Mouse (Mus musculus): ENCODE measurements around the gene Magi2.

Magi2 gene

DNA sequence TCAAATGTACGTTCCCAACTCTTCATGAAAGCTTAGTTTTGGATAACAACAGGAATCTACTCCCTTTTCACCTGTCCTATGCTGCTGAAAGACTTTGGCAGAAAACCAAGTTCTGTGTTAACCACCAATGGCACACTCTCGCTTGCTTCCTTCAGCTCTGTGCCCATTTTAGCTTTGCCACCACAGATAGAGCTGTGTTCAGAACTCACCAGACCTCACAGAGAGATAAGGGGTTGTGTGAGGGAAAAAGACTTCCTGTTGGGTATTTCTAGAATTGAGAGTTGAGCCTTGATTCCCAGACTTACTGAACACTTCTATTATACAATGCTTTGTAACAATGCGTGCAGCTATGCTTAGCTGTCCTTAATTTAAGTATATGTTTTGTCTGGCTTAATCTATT is 705.3 kb downstream of the Magi2 start:
- DNase-seq (ENCODE audit: low read depth, low spot score): no peak

DNA sequence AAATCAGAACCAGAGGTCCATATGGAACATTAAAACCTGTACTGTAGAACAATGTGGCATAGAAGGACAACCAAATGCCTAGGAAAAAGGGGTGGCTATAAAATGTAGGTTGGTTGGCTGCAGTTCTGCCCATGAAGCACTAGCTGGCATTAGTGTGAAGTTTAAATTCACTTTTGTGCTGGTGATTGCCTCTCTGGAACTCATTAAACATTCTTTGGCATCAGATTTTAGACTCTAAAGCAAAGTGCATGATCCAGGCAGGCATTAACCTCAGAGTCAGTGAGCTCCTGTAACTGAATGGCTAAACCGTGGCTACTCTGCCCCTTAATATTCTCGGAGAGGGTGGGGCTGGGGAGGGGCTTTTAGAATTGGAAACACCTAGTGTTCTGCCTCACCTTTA is 706.4 kb downstream of the Magi2 start:
- DNase-seq (ENCODE audit: low read depth, low spot score): no peak

DNA sequence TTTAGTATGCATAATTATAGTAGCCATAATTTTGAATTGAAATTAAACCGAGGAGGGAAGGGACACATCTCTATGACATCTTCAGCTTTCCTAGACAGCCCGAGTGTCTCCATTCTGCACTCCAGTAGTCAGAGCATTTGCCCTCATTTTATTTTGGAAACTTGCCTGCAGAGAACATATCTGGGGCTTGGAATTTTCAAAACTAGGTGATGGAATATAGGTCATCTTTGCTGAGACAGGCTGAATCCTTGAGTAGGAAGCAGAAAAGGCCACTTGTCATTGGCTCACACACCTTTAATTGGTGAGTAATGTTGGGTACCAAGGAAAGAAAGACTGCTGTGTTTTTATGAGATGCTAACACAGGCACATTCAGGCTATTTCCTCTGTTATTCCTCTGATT is 724.3 kb downstream of the Magi2 start:
- DNase-seq (ENCODE audit: low read depth, low spot score): no peak

DNA sequence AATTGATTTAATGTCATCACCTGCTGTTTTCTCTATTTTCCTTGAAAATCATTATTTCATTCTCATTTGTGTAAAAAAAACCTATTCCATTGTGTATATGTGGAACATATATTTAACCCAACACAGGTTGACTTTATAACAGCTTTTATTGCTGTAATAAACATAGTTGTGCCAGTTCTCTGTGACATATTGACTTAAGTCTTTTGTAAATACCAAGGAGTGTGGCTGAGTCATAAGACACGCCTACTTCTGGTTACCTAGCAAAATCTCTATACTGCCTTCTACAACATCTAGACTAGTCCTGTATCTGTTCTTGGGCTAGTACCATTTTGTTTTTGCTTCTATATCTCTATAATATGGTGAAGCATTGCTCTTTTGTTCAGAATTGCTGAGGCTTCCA is 737.3 kb downstream of the Magi2 start:
- no peak for DNase-seq (ENCODE audit: low read depth, low spot score)

DNA sequence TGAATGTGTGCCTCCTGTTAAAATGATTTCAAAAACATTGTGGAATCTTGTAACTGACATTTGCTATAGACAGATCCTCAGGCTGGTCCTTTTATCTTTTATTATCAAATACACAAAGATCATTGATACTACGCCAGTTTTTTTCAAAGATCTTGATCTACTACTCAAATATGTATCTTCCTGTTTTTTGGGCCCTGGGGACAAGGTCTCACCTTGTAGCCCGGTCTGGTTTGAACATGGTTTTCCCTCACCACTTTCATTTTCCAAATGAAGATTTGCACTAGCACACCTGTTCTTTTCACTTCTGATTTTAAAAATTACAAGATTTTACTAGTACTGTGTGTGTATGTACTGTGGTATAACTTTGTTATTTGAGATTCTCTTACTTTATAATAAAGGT is 745.9 kb downstream of the Magi2 start:
- no peak for DNase-seq (ENCODE audit: low read depth, low spot score)

DNA sequence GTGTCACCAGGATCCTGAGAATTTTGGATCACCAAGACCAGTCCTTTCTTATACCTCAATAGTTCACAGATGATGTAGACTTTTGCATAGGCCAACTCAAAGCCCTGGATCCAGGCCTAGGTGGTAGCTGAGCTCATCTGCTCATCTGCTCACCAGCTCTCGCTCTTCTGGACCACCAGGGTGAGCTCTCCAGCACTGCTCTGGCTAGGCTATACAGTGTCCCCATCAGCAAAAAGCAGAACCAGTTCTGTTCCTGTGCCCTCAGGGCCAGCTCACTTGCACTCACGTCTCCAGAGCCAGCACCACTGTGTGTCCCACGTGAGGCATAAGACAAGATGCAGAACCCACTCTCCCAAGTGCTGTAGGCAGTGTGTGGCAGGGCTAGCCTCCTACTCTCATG is 747.0 kb downstream of the Magi2 start:
- DNase-seq (ENCODE audit: low read depth, low spot score): no peak

DNA sequence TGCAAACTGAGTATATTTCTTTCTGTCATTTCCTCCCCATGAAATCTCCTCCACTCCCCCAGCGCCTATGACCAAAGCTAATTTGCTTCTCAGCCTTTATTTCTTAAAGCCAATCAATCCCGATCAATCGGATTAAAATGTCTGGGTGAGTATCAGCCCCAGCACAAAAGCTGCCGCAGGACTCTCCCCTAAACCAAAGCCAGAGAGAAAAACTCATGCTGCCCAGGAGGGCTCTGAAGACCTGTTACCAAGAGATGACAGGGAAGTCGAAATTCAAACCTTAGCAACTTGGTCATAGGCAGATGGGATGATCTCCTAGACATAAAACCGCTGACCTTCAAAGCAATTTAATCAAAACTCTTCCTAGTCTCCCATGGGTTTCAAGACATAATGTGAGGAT is 754.7 kb downstream of the Magi2 start:
- no peak for DNase-seq (ENCODE audit: low read depth, low spot score)

DNA sequence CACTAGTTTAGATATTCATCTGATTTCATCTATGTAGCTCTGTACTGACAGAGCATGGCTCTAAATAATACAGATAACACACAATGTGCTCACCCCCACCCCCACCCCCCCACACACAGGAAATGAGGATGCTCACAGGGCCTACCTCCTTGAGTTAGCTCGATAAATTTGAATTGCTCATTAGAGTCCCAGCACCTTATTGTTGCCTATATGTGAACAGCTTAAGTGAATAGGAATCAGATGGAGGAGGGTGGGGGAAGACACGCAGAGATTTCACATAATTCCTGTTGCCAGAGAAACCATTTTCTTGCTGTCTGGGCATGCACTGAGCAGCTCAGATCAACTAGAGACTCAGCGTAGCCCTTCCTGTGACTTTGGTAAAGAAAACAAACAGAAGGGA is 755.2 kb downstream of the Magi2 start:
- peak; percentile 30 for DNase-seq (ENCODE audit: low read depth, low spot score)

DNA sequence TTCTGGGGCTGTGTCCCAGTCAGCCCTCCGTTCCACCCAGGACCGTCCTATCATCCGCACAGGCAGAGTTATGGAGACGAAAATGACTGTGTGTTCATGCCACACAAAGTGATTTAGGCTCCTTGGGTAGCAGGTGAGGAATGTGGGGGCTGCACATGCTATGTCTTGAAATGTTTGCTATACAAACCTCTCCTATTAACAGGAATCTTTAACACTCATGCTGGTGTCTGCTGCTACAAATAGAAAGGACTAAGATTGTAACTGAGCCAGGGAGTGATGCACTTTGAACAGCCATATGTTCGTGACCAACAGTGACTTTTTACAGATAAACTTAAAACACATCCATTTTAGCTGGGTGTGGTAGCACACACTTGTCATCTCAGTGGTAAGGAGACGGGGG is 772.6 kb downstream of the Magi2 start:
- DNase-seq (ENCODE audit: low read depth, low spot score): no peak

DNA sequence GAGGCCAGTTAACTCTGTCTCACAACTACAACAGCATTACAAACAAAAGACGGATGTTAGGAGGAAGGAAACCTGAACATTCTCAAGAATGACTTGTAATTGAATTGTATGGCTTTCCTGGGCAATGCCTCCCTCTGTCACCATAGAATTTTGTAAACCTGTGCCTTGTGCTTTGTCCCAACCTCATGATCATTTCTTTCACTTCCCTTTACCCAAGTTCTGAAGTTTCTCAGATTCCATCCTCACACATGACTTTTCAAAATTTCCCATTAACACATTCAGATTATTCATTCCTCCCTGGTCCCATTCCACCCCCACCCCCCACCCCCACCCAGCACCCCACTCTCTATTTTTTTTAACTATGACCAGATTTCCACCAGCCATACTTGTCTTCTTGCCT is 773.1 kb downstream of the Magi2 start:
- DNase-seq (ENCODE audit: low read depth, low spot score): no peak

DNA sequence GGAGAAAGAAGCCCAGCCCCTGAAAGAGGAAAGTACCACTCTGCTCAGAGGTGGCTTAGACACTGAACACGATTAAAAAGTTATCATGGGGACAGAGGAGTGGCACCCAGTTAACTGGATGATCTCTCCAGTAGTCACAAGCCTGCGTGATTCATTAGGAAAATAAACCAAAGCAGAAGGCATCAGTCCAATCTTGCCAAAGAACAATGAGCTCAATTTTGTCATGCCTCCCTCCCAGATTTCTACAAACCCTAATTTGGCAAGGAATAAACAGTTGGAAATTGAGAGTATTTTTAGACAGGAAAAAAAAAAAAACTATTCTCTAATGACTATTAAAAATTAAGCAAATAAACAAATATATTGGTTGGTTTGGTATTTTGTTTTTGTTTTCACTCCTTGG is 779.8 kb downstream of the Magi2 start:
- DNase-seq (ENCODE audit: low read depth, low spot score): no peak

DNA sequence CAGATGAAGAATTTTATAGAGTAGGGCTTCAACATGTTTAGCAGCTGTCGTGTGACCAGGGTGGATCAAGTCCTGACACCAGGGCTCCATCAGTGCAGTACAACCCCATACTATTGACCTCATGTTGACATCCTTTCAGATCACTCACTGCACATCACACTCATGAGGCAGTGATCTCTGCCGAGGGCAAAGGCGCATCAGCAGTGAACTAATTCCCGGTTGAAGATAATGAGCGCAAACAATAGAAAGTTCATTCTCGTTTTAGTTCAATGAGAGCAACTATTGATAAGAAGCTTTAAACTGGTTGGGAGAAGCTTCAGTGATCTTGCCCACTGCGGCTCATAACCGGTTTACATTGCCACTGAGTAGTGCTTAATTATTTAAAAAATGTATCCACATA is 780.4 kb downstream of the Magi2 start:
- DNase-seq (ENCODE audit: low read depth, low spot score): no peak

DNA sequence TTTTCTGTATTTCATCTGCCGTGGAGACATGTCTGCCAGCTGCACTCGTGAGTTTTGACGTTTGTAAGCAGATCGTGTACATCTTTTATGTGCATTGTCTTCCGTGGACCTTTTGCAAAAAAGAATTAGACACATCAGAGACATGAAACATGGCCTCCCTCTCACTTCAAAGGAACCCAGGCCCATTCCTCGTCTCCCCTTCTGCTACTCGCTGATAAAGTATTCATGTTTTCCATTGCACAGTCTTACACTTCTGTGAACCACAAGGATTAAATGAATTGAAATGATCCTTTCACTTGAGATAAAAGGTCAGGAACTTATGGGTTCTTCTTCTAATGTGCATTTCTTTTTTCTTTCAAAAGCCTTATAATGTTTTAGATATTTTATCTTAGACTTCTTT is 783.4 kb downstream of the Magi2 start:
- no peak for DNase-seq (ENCODE audit: low read depth, low spot score)

DNA sequence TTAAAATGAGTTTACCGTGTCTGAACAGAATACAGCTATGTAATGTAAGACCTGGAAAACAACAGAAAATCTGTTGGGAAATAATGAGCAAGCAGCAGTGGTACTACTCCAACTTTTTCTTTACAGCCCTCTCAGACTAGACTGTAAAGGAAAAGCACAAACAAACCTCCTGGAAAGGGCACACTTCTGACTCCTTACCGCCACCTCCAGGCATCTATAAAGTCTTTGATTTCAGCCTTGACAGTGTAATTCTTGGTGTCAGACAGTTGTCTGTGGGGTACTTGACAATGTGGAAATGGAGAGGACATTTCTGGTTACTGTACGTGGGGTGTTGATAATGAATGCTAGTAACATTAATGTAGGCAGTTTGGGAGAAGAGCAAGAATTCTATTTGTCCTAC is 791.2 kb downstream of the Magi2 start:
- DNase-seq (ENCODE audit: low read depth, low spot score): no peak

DNA sequence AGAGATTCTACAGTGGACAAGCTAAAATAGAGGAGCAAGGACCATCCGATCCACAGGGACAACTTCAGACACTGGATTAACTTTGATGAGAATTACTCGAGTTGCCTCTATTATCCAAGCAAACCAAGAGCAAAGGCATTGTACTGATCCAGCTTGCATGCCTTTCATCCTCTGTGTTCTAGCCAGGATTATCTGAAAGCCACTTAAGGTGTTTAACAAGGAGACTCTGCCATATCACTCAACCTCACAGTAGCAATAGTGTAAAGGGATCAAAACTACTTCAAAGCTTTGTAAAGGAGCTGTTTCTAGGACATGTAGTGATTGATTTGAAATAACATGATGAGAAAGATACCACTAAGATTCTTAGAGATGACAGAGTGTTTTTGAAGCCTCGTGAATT is 819.8 kb downstream of the Magi2 start:
- DNase-seq (ENCODE audit: low read depth, low spot score): no peak

DNA sequence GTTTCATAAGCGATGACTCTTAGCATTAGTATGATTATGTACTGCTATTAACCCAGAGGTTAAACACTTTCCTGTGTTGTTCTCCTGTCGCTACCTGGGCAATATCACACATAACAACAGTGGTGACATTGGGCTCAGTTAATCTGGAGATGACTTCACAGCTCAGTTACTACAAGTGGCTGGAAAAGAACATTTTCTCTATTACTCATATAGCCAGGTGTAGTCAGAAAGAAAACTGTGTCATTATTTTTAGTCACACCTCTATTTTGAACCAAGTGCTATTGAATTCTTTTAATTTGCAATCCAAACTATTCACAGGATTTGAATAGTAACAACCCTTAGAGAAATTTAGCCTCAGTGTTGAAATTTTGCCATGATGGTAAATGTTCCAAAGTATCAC is 821.5 kb downstream of the Magi2 start:
- no peak for DNase-seq (ENCODE audit: low read depth, low spot score)

DNA sequence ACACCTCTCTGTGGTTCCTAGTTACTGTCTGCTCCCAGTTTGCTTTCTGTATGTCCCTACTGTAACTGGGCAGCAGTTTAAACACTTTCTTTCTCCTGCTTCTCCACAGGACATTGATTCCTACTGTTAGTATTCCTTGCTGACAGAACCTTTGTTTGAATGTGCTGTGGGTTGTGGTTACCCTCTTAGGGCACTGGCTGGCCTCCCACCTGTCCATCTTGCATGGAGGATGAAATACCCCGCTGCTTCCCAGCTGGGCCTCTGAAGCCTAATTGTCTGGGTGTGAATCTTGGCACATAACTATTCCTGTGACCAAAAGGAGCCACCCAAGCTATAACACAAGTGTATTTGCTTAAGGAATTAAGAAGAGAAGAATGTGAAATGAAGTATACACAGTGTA is 823.4 kb downstream of the Magi2 start:
- no peak for DNase-seq (ENCODE audit: low read depth, low spot score)

DNA sequence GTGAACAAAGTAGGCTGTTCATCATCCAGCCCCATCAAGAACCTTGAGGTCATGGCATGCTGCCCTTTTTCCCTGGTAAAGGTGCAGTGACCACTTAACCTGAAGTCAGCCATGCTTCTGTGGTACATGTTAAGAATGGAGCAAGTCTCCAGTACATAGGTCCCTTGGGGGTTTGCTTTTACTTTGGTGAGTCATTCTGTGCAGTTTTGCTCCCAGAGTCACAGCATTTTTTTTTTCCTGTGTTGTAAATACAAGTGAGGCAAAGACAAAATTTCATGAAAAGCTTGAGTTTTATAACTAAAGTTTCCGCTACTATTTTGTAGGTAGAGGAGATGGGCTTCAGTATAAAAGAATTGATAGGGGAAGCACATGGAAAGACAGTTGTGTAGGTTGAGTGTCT is 828.2 kb downstream of the Magi2 start:
- DNase-seq (ENCODE audit: low read depth, low spot score): no peak

DNA sequence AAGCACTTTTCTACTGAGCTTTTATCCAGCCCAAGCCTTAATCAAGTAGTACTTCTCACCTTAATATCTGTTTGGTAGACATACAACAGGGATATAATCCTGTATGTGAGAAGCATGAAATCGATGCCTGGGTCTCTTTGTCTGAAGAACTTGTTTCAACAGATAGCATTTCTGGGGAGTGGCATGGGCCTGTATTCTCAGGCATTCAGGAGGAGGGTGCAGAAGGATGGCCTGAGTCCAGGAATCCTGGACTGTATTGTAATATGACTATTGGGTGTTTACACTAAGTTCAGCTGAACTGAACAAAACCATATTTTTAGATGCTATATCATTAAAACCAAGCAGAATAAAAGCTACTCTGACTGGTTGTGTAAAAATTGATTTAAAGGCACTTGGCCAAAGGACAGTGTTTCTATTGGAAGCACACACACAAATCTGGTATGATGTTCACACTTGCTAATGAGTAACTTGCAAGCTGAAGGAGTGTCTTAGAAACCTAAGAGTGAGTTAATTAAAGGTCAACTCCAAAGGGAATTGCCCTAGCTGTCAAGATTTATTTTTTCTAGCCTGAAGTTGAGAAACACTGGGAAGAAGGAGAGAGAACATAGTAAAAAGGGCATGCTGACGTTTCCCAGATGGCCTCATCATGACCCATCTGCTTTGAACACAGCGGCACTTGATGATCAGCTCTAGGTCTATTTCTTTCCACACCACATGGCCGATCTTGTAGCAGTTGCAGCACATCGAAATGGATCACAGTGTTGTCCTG is 829.4 kb downstream of the Magi2 start:
- peak; percentile 18 for DNase-seq (ENCODE audit: low read depth, low spot score)

DNA sequence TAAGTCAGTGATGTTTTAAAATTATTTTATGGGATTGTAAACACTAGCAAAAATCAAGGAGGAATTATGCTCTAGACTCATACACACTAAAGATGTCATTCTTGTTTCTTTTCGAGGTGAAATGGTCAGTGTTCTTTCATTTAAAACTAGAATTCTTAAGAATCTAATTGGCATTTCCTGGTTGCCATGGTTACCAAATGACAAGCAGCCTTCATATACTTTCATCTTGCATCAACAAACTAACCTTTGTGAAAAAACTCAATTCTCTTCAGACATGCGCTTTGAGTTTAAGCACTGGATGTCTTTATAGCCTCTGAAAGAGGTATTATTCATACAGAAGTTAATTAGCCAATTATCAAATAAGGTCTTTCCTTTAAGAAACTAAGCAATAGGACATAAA is 830.0 kb downstream of the Magi2 start:
- DNase-seq (ENCODE audit: low read depth, low spot score): no peak

DNA sequence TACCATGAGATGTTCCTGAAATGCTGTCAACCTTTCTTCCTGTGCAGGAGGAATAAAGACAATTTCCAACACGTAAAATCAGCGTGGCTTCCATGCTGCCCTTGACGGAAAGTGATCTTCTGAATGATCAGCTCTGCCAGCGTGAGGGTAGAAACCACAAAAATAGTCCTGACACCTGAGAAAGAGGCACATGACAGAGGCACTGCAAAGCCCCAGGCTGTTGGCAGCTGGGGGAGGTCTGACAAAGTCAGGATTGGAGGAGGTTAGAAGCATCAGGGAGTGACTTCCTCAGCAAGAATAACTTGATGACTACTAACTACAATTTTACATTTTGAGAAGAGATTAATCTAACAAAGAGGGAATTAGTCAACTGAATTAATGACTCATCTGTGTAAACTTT is 835.2 kb downstream of the Magi2 start:
- DNase-seq (ENCODE audit: low read depth, low spot score): no peak

DNA sequence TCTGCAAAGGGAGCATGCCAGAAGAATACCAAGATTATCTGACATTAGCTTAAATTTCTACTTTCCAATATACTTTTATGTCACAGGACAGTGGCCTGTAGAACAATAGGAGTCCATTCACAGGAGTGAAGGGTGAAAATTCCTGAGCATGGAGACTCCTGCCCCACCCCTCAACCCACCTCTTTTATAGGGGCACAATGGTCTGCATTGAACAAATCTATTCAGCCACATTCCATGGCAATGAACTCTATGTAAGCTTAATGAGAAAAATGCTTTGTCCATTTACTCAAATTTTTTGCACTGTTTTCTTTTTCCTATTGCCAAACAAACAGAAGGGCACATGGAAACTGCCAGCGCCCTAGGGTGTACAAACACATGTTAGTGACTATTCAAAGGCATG is 838.2 kb downstream of the Magi2 start:
- no peak for DNase-seq (ENCODE audit: low read depth, low spot score)

DNA sequence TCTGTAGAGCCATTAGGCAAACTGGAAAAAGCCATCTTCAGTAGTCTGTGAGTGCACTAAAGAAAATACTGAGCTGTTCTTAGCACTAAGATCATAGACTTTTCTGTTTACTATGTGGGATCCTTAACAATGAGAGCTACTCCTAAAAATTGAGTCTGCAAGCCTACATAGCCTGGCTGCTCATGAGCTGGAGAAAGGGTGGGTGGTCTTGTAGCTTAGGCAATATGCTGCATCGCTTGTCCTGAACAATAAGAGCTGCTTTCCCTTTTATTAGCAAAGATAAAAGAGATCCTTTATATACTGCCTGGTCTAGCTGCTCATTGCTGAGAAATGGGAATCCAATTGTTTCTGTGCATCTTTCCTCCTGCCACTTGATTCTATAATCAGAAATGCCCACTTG is 841.7 kb downstream of the Magi2 start:
- no peak for DNase-seq (ENCODE audit: low read depth, low spot score)

DNA sequence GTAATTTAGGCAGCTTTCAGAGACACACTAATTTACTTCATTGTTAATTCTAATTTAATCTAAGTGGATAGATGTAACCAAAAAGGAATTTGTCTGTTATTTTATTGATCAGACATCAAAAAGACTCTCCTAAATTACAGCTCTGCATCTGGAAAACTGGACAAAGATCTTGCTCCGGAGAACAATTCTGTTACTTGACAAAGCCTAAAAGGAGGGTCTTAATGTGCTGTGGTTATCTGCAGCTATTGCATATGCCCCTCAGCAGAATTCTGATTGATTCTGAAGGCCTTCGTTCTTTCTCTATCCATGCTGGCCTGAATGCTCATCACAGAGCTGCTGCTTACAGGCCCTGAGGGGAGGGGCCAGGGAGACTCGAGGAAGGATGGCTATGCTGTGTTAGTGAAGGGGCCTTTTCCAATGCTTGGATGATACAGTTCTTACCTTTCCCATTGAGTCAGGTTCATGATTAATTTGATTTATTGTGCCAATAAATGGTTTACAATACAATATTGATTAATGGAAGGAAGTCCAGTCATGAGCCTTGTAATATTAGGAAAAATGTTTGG is 842.2 kb downstream of the Magi2 start:
- DNase-seq (ENCODE audit: low read depth, low spot score): no peak
